Mouse (Mus musculus) midbrain, embryonic 11.5 days (tissue): ENCODE measurements at regions not wholly inside any gene's neighbourhood (a gene's known extent, or its start where the extent isn't known, plus 50 kb on each side); places are given as distances from the start of the nearest gene placed in this dataset.

ENCODE experiments used
- ATAC-seq: fragments of 200-750 bp; cut with Nextera tagmentation; 2 replicates; pipeline ENCODE4 v1.8.0; 2017; ENCODE audit warnings: moderate TSS enrichment, moderate library complexity; ENCODE audit not compliant: low FRiP score
- DNase-seq: peaks from one replicate; pipeline ENCODE4 v3.0.0; 2015; ENCODE audit warnings: low spot score; ENCODE audit errors: missing footprints
- H3K27ac ChIP-seq: fragments of 300-500 bp; sonication (generic); 2 replicates; pipeline ENCODE4 v1.5.1; 2014; ENCODE audit warnings: low read depth, low read length
- H3K27me3 ChIP-seq: fragments of 300-500 bp; sonication (generic); 2 replicates; pipeline ENCODE4 v1.6.1; 2014; ENCODE audit warnings: mild to moderate bottlenecking, low read length, moderate library complexity, mixed read lengths; ENCODE audit not compliant: control insufficient read depth, insufficient read depth
- H3K36me3 ChIP-seq: fragments of 300-500 bp; sonication (generic); 2 replicates; pipeline ENCODE4 v1.6.1; 2014; ENCODE audit warnings: mild to moderate bottlenecking, low read length, moderate library complexity, mixed read lengths; ENCODE audit not compliant: control insufficient read depth, insufficient read depth
- H3K4me1 ChIP-seq: fragments of 300-500 bp; sonication (generic); 2 replicates; pipeline ENCODE4 v1.6.1; 2014; ENCODE audit warnings: low read length; ENCODE audit not compliant: control insufficient read depth, insufficient read depth
- H3K4me2 ChIP-seq: fragments of 300-500 bp; sonication (generic); 2 replicates; pipeline ENCODE4 v1.6.1; 2014; ENCODE audit warnings: mild to moderate bottlenecking, moderate library complexity
- H3K4me3 ChIP-seq: fragments of 300-500 bp; sonication (generic); 2 replicates; pipeline ENCODE4 v1.5.1; 2014; ENCODE audit warnings: low read depth, low read length
- H3K9ac ChIP-seq: fragments of 300-500 bp; sonication (generic); 2 replicates; pipeline ENCODE4 v1.6.1; 2014; ENCODE audit warnings: low read length
- H3K9me3 ChIP-seq: fragments of 300-500 bp; sonication (generic); 2 replicates; pipeline ENCODE4 v1.6.1; 2016; ENCODE audit warnings: low read length; ENCODE audit not compliant: control insufficient read depth
- WGBS: fragments of 180-500 bp; shearing (Covaris S2); extraction: QIAGEN DNeasy Blood & Tissue Kit; methylation state at CpG from one replicate; pipeline ENCODE4 v1.1.7; 2014; 5-methylcytosine and 5-hydroxymethylcytosine counted together

- Histone ChIP-seq H3K4me3 (no peak overlapping the region), H3K9ac (no peak overlapping the region), H3K27ac (no peak overlapping the region), H3K27me3 (no peaks in the 10 kb centered on the region), H3K9me3 (no peaks in the 10 kb centered on the region), H3K4me2 (no peak overlapping the region), H3K4me1 (no peaks in the 10 kb centered on the region), H3K36me3 (no peaks in the 10 kb centered on the region)
- DNase-seq, result no peak
- ATAC-seq, result no peak
Observed at GRCm38 (mm10) chr1:76336011-76336410, 789.9 kb downstream of the Slc4a3 start.

GRCm38 (mm10) chr1:76362106-76362505, 816.0 kb downstream of the Slc4a3 start:
- ATAC-seq, result no peak
- no peak for DNase-seq
- no peaks in the 10 kb centered on the region for H3K27me3 ChIP-seq
- H3K27ac ChIP-seq, result no peak overlapping the region
- H3K9me3 ChIP-seq, result no peaks in the 10 kb centered on the region
- WGBS, result 78% methylated on average over 8 of the region's 8 CpGs
- no peak overlapping the region for H3K4me3 ChIP-seq
- no peak overlapping the region for H3K4me2 ChIP-seq
- no peak overlapping the region for H3K9ac ChIP-seq
- H3K36me3 ChIP-seq, result no peaks in the 10 kb centered on the region
- H3K4me1 ChIP-seq, result no peaks in the 10 kb centered on the region

- WGBS, result 73% methylated on average over 2 of the region's 2 CpGs
- Histone ChIP-seq H3K36me3 (no peaks in the 10 kb centered on the region), H3K9ac (no peak overlapping the region), H3K4me2 (no peak overlapping the region), H3K9me3 (no peaks in the 10 kb centered on the region), H3K27ac (no peak overlapping the region), H3K4me1 (no peaks in the 10 kb centered on the region), H3K4me3 (no peak overlapping the region), H3K27me3 (no peaks in the 10 kb centered on the region)
- ATAC-seq (no peak), DNase-seq (no peak)
Observed at GRCm38 (mm10) chr1:76373931-76374330, 827.9 kb downstream of the Slc4a3 start.

GRCm38 (mm10) chr1:76378154-76378553, 832.1 kb downstream of the Slc4a3 start:
- H3K27me3 ChIP-seq, result no peaks in the 10 kb centered on the region
- H3K4me1 ChIP-seq, result no peaks in the 10 kb centered on the region
- no peak overlapping the region for H3K27ac ChIP-seq
- no peaks in the 10 kb centered on the region for H3K36me3 ChIP-seq
- no peak overlapping the region for H3K4me3 ChIP-seq
- DNase-seq, result no peak
- no peak overlapping the region for H3K9ac ChIP-seq
- no peak overlapping the region for H3K4me2 ChIP-seq
- 81% methylated on average over 3 of the region's 3 CpGs for WGBS
- no peaks in the 10 kb centered on the region for H3K9me3 ChIP-seq
- no peak for ATAC-seq

- ATAC-seq (no peak), DNase-seq (no peak)
- 61% methylated on average over 6 of the region's 6 CpGs for WGBS
Observed at GRCm38 (mm10) chr1:76392536-76392935, 846.5 kb downstream of the Slc4a3 start.

GRCm38 (mm10) chr1:76394038-76394437, 848.0 kb downstream of the Slc4a3 start:
- Histone ChIP-seq H3K27ac (no peak overlapping the region), H3K4me1 (no peaks in the 10 kb centered on the region), H3K9me3 (no peaks in the 10 kb centered on the region), H3K9ac (no peak overlapping the region), H3K4me2 (no peak overlapping the region), H3K27me3 (no peaks in the 10 kb centered on the region), H3K36me3 (no peaks in the 10 kb centered on the region), H3K4me3 (no peak overlapping the region)
- 88% methylated on average over 8 of the region's 8 CpGs for WGBS
- ATAC-seq, result no peak
- no peak for DNase-seq

More at GRCm38 (mm10) chr1:76392536-76392935, 846.5 kb downstream of the Slc4a3 start:
- no peak overlapping the region for H3K9ac ChIP-seq
- H3K4me1 ChIP-seq, result no peaks in the 10 kb centered on the region
- no peaks in the 10 kb centered on the region for H3K27me3 ChIP-seq
- no peaks in the 10 kb centered on the region for H3K36me3 ChIP-seq
- no peak overlapping the region for H3K27ac ChIP-seq
- H3K4me3 ChIP-seq, result no peak overlapping the region
- H3K9me3 ChIP-seq, result no peaks in the 10 kb centered on the region
- no peak overlapping the region for H3K4me2 ChIP-seq

DNA sequence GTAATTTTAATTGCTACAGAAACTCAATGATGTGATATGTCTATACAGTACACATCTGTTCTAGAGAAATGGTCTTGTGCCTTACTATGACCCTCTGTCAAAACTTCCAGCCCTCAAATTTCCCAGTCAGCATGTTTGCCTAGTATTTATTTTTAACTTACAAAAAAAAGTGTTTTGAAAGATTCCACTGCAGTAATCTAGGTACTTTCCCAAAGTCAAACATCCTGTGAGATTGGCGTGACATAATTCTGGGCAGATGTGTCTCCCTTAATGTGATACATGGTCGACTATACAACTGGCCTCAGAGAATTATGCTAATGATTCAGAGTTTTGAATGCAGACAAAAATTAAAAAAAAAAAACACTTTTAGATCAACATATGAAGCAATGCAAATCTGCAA, 856.8 kb downstream of the Slc4a3 start:
- Histone ChIP-seq H3K4me3 (no peak overlapping the region), H3K9me3 (no peaks in the 10 kb centered on the region), H3K4me2 (no peak overlapping the region), H3K4me1 (no peaks in the 10 kb centered on the region), H3K36me3 (no peaks in the 10 kb centered on the region), H3K27ac (no peak overlapping the region), H3K27me3 (no peaks in the 10 kb centered on the region), H3K9ac (no peak overlapping the region)
- no peak for ATAC-seq
- 74% methylated on average over 2 of the region's 2 CpGs for WGBS
- no peak for DNase-seq

GRCm38 (mm10) chr1:76404003-76404402, 857.9 kb downstream of the Slc4a3 start:
- H3K9me3 ChIP-seq, result no peaks in the 10 kb centered on the region
- H3K4me2 ChIP-seq, result no peak overlapping the region
- no peak overlapping the region for H3K27ac ChIP-seq
- no peaks in the 10 kb centered on the region for H3K4me1 ChIP-seq
- DNase-seq (no peak), ATAC-seq (no peak)
- WGBS, result 68% methylated on average over 4 of the region's 4 CpGs
- no peak overlapping the region for H3K4me3 ChIP-seq
- no peaks in the 10 kb centered on the region for H3K27me3 ChIP-seq
- no peaks in the 10 kb centered on the region for H3K36me3 ChIP-seq
- no peak overlapping the region for H3K9ac ChIP-seq

- H3K27me3 ChIP-seq, result no peaks in the 10 kb centered on the region
- 87% methylated on average over 4 of the region's 4 CpGs for WGBS
- no peak for DNase-seq
Observed at GRCm38 (mm10) chr1:76410813-76411212, 864.7 kb downstream of the Slc4a3 start.

DNA sequence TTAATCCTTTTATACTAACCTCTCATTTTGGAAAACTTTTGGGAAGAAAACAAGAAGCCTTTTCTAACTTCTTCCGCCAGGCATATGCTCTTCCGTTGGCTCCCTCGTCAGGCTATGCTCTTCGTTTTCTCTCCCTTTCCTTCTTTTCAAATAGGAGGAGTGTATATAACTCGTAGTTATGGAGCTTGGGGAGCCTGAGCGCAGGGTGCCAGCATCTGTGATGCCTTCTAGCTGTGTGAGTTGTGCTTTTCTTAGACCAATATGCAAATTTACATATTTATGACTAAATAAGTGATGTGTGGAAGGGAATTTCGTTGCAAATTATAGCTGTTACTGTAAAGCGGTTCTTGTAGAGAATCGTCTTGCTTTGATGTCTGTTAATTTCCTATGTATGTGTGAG, 874.5 kb downstream of the Slc4a3 start:
- 92% methylated on average over 9 of the region's 9 CpGs for WGBS

More at GRCm38 (mm10) chr1:76410813-76411212, 864.7 kb downstream of the Slc4a3 start:
- Histone ChIP-seq H3K9me3 (no peaks in the 10 kb centered on the region), H3K4me3 (no peak overlapping the region), H3K36me3 (no peaks in the 10 kb centered on the region), H3K27ac (no peak overlapping the region), H3K4me1 (no peaks in the 10 kb centered on the region), H3K9ac (no peak overlapping the region), H3K4me2 (no peak overlapping the region)
- ATAC-seq, result no peak

More for the DNA sequence above, 874.5 kb downstream of the Slc4a3 start:
- no peak overlapping the region for H3K27ac ChIP-seq
- H3K36me3 ChIP-seq, result no peaks in the 10 kb centered on the region
- no peak overlapping the region for H3K4me2 ChIP-seq
- no peak overlapping the region for H3K4me3 ChIP-seq
- no peak for ATAC-seq
- no peak for DNase-seq
- no peaks in the 10 kb centered on the region for H3K27me3 ChIP-seq
- no peak overlapping the region for H3K9ac ChIP-seq
- H3K9me3 ChIP-seq, result no peaks in the 10 kb centered on the region
- no peaks in the 10 kb centered on the region for H3K4me1 ChIP-seq
